ENCODE assay signal across 8 mouse cellular contexts in genomic region chr15:27467081-27467491, GRCm38 (mm10). TPM values are rescaled to one million over a fixed set of nuclear protein-coding genes. Genes with fewer than 3 reads are reported as not detected.
DNase-seq lines count a peak whose midpoint lies in the region; ATAC-seq and TF ChIP-seq lines count a peak whose summit lies in the region.

No protein-coding gene starts in this region.

- under 1% methylated on average over 25 of the region's 25 CpGs for WGBS in lung, embryonic 14.5 days
- WGBS in embryonic facial prominence, embryonic 10.5 days, result under 1% methylated on average over 25 of the region's 25 CpGs

- H3K79me2 ChIP-seq in myocyte (ENCODE audit: control insufficient read depth, insufficient read depth), result peaks cover 52% of the 10 kb centered on the region

- H3K4me2 ChIP-seq in lung, embryonic 14.5 days, result peak overlapping the region; percentile 92
- peak overlapping the region; percentile 92 for H3K4me2 ChIP-seq in myocyte (ENCODE audit: low read depth)

- H3K4me3 ChIP-seq in lung, embryonic 14.5 days (ENCODE audit: low read depth, low read length), result peak overlapping the region; percentile 76
- H3K4me3 ChIP-seq in embryonic facial prominence, embryonic 10.5 days, result peak overlapping the region; percentile 63
- peak overlapping the region; percentile 56 for H3K4me3 ChIP-seq in myocyte

- no peak for TF ChIP-seq POLR2A in myocyte (IDR thresholded peaks at IDR 0.05; ENCODE audit: insufficient read length, low read depth)

- H3K27me3 ChIP-seq in lung, embryonic 14.5 days (ENCODE audit: insufficient read depth, low read length), result peaks cover 5% of the 10 kb centered on the region; the same call in 1 of the 2 replicates
- H3K27me3 ChIP-seq in embryonic facial prominence, embryonic 10.5 days (replicated peaks; ENCODE audit: low read depth, poor library complexity, severe bottlenecking), result peaks cover 24% of the 10 kb centered on the region
- H3K27me3 ChIP-seq in myocyte (ENCODE audit: control insufficient read depth, insufficient read depth, insufficient read length), result no peaks in the 10 kb centered on the region

- peak overlapping the region; percentile 77 for H3K9ac ChIP-seq in lung, embryonic 14.5 days

- H3K36me3 ChIP-seq in lung, embryonic 14.5 days (ENCODE audit: insufficient read depth), result no peaks in the 10 kb centered on the region
- H3K36me3 ChIP-seq in embryonic facial prominence, embryonic 10.5 days (replicated peaks), result no peaks in the 10 kb centered on the region
- H3K36me3 ChIP-seq in myocyte (ENCODE audit: control insufficient read depth, insufficient read depth), result peaks cover 5% of the 10 kb centered on the region

- H3ac ChIP-seq in myocyte (ENCODE audit: control insufficient read depth, insufficient read length), result peak overlapping the region; percentile 65

- peak; percentile 25 for DNase-seq in lung, embryonic 14.5 days
- no peak for DNase-seq in lung, postnatal 25 days (ENCODE audit: low spot score)
- DNase-seq in embryonic facial prominence, embryonic 10.5 days (ENCODE audit: low spot score), result no peak
- DNase-seq in induced T-regulatory cell, adult 2 months (ENCODE audit: low read depth), result peak; percentile 27
- DNase-seq in thymus, postnatal 0 days (ENCODE audit: low spot score), result no peak
- DNase-seq in adrenal gland, postnatal 4 days (ENCODE audit: low spot score in 2 of 2), result no peak
- DNase-seq in left cerebral cortex, postnatal 36 days (ENCODE audit: low spot score in 2 of 2), result no peak

- ATAC-seq in lung, embryonic 14.5 days (ENCODE audit: insufficient read depth), result no peak; the same call in 1 of the 2 replicates

- intact Hi-C loops in left cerebral cortex, postnatal 36 days (cut with DNase I), result loop anchor here (5.0 kb wide), 5 partner anchors 35 to 115 kb away; no protein-coding TSS in a partner anchor

- no peaks in the 10 kb centered on the region for H3K4me1 ChIP-seq in lung, embryonic 14.5 days (ENCODE audit: insufficient read depth)
- H3K4me1 ChIP-seq in embryonic facial prominence, embryonic 10.5 days, result peaks cover 9% of the 10 kb centered on the region

- H3K27ac ChIP-seq in lung, embryonic 14.5 days (ENCODE audit: low read depth), result no peak overlapping the region
- peak overlapping the region; percentile 90 for H3K27ac ChIP-seq in embryonic facial prominence, embryonic 10.5 days (replicated peaks)

- TF ChIP-seq CTCF in lung, embryonic 14.5 days (IDR thresholded peaks at IDR 0.05; ENCODE audit: low read depth), result no peak

- no peaks in the 10 kb centered on the region for H3K9me3 ChIP-seq in lung, embryonic 14.5 days (ENCODE audit: low read depth, low read length)
- no peaks in the 10 kb centered on the region for H3K9me3 ChIP-seq in embryonic facial prominence, embryonic 10.5 days

TF ChIP-seq in myocyte, 11 proteins besides CTCF, POLR2A, EP300 and RAD21:
- TF ChIP-seq MAX (IDR thresholded peaks at IDR 0.05; ENCODE audit: low read depth) (no peak), USF1 (IDR thresholded peaks at IDR 0.05; ENCODE audit: low read depth) (no peak), MYOG (IDR thresholded peaks at IDR 0.05; ENCODE audit: control insufficient read depth in 1 of 3, insufficient read depth in 1 of 3, insufficient read length in 2 of 3, low read depth in 2 of 3) (no peak), TCF12 (IDR thresholded peaks at IDR 0.05; ENCODE audit: insufficient read depth, poor library complexity, severe bottlenecking) (no peak), CEBPB (IDR thresholded peaks at IDR 0.05; ENCODE audit: insufficient read depth, poor library complexity, severe bottlenecking) (no peak), MYOD1 (IDR thresholded peaks at IDR 0.05; ENCODE audit: control insufficient read depth in 1 of 3, insufficient read length in 2 of 3, low read depth in 2 of 3) (no peak), POLR2AphosphoS2 (IDR thresholded peaks at IDR 0.05; ENCODE audit: insufficient read length, low read depth) (no peak), E2F4 (IDR thresholded peaks at IDR 0.05; ENCODE audit: insufficient read depth) (no peak), REST (IDR thresholded peaks at IDR 0.05; ENCODE audit: insufficient read depth, insufficient read length) (no peak), SRF (IDR thresholded peaks at IDR 0.05; ENCODE audit: control insufficient read depth, insufficient read length, low read depth) (no peak), TCF3 (IDR thresholded peaks at IDR 0.05; ENCODE audit: insufficient read length, low read depth) (no peak)
TF ChIP-seq in myocyte: peak in this region for 0.

RNA-seq across cellular contexts. Expression of gene Ank, which starts 0.6 kb away (rescaled TPM):
- polyA plus RNA-seq in lung, embryonic 14.5 days (2014; fragmentation: Nextera tagmentation; extraction: Ambion mirVana), result 9.2 and 9.6 TPM in 2 replicates
- 5.9 and 6.2 TPM in 2 replicates for polyA plus RNA-seq in embryonic facial prominence, embryonic 10.5 days (2016; fragmentation: Nextera tagmentation; extraction: Ambion mirVana)
- 103 TPM for polyA plus RNA-seq in myocyte (2012; fragmentation: generic; extraction: Trizol)
- 3.1 and 3.6 TPM in 2 replicates for polyA plus RNA-seq in thymus, postnatal 0 days (2015; fragmentation: Nextera tagmentation; extraction: Ambion mirVana)
- 10 to 100 TPM; 26.8 to 27.9 TPM for total RNA-seq in adrenal gland, postnatal 4 days (2021)
- total RNA-seq in left cerebral cortex, postnatal 36 days (2021), result 100 to 1,000 TPM; 173 to 186 TPM

Comparison
In these comparisons a context has a peak if more than half of its experiments do, and no peak if none do; other contexts are left out.
1. DNase-seq: peak in lung, embryonic 14.5 days (single experiment) and induced T-regulatory cell, adult 2 months (single experiment); none in lung, postnatal 25 days (single experiment), embryonic facial prominence, embryonic 10.5 days (single experiment), thymus, postnatal 0 days (single experiment), adrenal gland, postnatal 4 days (0 of 2) and left cerebral cortex, postnatal 36 days (0 of 2).
2. Peak in every context shown above with its lines, with median percentiles within 50 percentile points of each other: H3K4me3 ChIP-seq.